Mouse (Mus musculus): ENCODE measurements around the gene Cdc42ep1. TPM values are rescaled to one million over a fixed set of nuclear protein-coding genes. Genes with fewer than 3 reads are reported as not detected.

Gene Cdc42ep1
- total RNA-seq (2021) = 10 to 100 TPM; 55.3 to 59.9 TPM

DNA sequence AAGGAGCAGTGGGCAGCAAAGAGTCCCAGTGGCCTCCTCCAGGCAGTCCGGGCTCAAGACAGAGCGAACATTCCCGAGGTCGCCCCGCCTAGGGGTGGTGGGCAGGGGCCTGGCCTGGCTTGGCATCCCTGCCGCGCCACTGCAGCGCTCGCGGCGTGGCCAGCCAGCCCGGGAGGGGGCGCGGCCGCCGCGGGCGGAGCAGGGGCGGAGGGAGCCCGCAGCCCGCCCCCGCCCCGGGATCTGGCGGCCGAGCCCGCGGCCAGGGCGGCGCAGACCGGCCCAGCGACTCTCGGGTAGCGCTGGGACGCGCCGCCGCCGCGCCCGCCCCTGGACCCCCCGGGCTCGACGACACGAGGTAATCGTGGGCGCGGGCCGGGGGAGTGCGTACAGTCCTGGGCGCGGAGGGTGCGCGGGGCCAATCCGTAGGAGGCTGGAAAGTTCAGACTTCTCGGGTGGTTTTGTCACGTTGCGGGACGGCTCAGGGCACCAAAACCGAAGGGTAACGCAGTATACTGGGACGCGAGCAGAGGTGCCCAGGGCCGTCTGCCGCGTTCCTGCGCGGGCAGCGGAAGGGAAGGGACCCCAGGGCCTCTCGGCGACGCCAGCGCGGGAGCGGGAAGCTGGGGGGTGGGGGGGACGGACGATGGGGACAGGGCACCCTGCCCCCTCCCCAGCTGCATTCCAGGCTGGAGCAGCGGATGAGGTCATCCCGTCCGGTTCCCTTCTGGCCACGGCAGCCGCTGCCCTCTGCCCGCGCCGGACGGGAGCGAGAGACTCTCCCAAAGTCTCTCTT is at the start of gene Cdc42ep1:
Gene Cdc42ep1, plus strand, starts transcription at position 254 of the 793 bp plus-strand sequence.
- DNase-seq = peak; percentile 78

DNA sequence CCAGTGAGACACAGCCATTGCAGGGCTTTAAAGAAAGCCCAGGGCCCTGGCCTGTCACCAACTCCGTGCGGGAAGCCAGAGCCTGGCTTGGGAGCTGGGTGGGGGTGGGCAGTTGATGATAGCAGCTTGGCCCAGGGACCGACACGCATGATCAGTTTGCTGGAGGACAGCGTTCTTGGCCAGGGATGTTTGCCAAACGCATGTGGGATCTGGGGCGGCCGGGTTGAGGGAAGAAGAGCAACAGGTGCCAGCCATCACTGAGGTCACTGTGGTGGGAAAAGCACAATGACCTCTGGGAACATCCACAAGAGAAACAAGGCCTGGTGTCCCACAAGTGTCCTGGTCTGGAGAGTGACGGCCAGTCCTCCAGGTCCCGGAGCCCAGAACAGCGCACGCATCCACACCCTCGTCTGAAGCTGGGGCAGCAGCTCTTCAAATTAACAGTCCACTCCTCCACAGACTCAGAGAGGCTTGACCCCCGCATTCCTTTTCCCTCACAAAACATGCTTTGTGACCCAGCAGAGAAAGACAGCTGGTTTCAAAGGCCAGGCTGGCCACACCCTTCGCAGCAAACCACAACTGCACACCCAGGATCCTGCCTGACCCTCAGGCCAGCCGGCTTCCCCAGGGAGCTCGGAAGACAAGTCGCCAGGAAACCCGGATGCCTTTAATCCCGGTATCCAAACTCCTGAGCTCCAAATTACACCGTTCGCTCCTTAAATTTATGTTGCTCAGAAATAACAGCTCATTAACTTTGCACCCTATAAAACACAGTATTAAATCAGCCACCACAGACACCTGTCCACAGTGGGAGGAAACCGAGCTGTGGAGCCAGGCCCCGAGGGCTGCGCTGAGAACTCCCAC is 46.0 kb upstream of the Cdc42ep1 start:
- peak; percentile 74 for DNase-seq

DNA sequence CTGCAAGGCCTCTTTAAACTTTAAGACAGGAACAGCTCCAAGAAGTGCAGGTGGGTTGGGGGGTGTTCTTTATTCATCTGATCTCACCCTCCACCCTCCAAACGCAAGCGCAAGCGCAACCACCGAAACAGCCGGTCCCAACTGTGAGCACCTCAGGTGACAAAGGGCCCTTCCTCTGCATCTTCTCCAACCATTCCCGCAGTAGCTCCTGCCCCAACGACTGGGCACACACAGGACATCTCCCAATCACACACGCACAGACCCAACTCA is 45.4 kb upstream of the Cdc42ep1 start:
- DNase-seq = no peak

DNA sequence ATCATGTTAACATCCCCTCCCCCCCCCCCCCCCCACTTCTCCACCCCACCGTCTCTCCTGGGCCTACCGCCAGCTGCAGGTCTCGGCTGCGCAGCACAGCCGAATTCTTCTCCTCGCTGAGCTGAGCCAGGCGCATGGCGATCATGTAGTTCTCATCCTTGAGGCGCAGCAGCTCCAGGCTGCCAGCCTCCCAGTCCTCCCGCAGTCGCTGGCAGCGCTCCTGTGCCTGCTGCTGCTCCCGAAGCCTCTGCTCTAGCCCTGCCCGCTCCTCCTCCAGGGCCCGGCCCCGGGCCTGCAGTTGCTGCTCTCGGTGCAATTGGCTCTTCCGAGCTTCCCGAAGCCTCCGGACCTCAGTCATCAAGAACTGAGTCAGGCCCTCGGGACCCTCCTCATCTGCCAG is 43.4 kb upstream of the Cdc42ep1 start:
- no peak for DNase-seq

- DNase-seq = no peak
Measured at GRCm38 (mm10) chr15:78801571-78801970, 40.9 kb upstream of the Cdc42ep1 start.

DNA sequence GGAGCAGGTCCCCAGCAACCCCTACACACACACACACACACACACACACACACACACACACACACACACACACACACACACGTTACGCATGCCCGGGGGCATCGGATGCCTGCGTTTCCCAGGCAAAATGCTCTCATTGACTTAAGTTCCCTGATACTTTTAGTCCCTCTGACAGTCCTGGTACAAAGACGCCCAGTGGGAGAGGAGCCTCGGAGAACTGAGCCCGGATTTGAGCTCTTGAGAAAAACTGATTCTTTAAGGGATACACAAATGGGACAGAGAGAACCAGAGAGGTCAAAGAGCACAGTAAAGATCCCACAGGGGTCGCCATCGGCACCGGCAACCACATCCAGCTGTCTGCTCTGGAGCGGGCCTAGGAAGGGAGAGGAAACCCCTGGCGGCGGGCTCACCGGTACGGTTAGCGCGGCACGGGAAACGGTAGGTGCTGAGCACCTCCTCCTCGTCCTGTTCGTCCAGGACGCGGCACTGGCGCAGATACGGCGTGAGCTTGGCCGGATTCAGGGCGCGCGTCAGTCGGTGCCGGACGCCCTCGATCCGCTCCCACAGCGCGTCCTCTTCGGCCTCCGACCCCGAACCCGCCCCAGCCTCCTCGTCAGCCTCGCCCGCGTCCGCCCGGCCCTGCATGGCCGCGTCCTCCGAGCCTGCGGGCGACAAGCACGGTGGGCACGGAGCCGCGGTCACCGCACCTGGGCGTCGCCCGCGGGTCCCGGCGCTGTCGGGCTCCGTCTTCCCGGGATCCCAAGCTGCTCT is 40.3 kb upstream of the Cdc42ep1 start:
- DNase-seq = peak; percentile 55

- peak; percentile 67 for DNase-seq
Measured at GRCm38 (mm10) chr15:78802776-78803391, 39.5 kb upstream of the Cdc42ep1 start, which contains the start of gene Card10. Card10 (minus strand) TSS chr15:78803042.

DNA sequence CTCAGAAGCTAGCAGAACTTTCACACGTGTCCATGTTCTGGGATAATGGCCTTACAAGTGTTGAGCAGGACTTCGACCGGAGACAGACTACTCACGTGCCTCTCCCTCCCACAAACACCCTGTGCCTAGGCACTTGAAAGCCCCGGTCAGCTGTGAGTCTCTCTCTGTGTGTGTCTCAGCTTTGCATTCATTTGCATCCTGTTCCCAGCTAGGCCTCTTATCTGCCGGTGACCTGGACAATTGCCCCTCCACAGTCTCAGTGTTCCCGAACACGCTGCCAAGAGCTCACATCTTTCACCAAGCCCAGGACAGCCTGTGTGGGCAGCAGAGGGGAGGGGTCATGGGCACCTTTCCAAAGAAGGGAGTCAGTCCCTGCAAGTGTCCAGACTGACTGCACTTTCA is 38.9 kb upstream of the Cdc42ep1 start:
- peak; percentile 68 for DNase-seq

- DNase-seq = no peak
Measured at GRCm38 (mm10) chr15:78804326-78804725, 38.1 kb upstream of the Cdc42ep1 start.

DNA sequence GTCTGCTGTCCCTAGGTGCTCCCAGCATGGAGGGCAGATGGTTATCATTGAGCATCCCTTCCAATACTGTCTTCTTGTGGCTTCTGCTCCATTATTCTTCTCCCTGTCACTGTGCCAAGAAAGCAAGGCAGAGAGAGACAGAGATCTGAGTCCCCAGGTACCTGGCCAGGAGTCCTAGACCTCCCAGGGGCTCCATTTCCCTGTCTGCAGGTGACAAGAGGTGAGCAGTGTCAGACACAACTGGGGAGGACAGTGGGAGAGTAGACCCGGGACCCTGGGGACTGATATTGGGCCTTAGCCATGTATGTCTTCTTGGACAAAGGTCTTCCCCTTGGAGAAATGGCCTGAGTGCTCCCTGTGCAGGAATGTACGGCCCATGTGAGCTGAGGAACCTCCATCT is 37.1 kb upstream of the Cdc42ep1 start:
- no peak for DNase-seq

DNA sequence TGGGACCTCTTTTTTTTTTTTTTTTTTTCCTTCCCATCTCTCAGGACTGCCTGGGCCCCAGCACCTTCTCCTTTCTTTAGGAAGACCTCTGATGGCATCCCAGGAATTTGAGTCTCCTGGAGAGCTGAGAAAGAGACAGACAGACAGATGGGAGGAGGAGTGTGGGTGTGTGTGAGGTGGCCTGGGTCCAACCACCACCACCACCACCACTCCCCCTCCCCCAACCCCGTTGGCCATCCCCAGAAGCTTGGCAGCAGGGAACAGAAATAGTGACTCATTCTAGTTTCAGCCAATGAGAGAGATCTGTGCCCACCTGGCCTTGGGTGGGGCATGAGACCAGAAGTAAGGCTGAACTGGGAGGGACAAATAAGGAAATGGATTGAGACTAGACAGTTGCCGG is 35.8 kb upstream of the Cdc42ep1 start:
- no peak for DNase-seq

DNA sequence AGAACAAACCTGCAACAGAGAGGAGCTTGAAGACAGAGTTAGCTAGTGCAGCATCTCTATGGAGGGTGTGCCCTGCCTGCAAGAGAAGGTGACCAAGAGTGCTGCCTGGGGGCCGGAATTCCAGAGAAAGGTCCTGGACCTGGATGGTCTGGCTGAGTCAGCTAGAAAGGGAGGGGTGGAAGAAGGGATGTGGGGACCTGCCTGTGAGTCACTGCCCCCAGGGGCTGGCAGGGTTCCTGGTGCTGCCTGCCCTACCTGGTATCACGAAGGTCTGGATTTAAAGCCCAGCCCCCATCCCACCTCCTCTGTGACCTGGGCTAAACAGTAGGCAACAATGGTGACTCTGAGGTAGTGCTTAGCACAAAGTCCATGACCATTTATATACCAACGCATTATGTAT is 35.3 kb upstream of the Cdc42ep1 start:
- no peak for DNase-seq

DNA sequence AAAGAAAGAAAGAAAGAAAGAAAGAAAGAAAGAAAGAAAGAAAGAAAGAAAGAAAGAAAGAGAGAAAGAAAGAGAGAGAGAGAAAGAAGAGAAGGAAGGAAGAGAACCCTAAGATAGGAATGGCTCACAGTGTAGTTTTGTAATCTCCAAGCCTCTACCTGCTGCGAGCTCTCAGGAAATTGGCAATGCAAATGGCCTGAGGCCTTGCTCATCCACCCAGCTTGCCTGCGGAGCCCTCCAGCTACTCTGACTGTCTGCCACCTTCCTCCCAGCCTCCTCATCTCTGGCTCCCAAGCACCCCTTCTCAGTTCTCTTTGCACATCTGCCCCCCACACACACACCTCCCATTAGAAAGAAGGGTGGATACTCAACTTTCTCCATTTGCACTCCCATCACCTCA is 33.4 kb upstream of the Cdc42ep1 start:
- no peak for DNase-seq

DNA sequence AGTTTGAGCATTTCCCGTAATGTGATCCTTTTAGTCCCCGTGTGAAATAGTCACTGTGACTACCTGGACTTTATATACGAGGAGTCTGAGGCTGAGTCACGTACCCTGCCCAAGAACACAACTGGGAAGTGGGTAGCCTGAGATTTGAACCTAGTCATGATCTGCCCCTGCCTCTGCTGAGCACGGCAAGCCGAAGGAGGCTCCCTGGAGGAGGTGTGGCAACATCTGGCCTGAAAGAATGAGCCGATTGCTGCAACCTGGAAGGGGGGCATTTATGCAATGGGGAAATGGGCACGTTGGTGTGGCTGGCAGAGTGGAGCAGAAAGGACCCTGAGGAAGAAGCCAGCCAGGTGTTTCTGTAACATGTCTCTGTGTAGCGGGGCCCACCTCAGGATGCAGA is 32.7 kb upstream of the Cdc42ep1 start:
- DNase-seq = no peak

GRCm38 (mm10) chr15:78810146-78810545 is 32.3 kb upstream of the Cdc42ep1 start:
- no peak for DNase-seq

DNA sequence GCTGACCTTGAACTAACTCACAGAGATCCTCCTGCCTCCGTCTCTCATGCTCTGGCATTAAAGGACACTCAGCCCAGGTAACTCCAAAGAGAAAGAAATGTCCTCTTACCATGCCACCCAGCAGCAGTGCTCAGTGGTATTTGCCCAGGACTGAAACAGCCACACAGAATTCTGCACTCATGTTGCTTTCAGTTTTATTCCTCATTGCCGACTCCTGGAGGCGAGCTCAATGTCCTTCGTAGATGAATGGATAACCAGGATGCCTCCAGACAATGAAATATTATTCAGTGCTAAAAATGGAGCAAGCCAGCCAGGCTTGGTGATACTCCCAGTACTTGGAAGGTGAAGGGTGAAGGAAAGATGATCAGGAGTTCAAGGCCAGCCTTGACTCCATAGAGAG is 28.8 kb upstream of the Cdc42ep1 start:
- no peak for DNase-seq

DNA sequence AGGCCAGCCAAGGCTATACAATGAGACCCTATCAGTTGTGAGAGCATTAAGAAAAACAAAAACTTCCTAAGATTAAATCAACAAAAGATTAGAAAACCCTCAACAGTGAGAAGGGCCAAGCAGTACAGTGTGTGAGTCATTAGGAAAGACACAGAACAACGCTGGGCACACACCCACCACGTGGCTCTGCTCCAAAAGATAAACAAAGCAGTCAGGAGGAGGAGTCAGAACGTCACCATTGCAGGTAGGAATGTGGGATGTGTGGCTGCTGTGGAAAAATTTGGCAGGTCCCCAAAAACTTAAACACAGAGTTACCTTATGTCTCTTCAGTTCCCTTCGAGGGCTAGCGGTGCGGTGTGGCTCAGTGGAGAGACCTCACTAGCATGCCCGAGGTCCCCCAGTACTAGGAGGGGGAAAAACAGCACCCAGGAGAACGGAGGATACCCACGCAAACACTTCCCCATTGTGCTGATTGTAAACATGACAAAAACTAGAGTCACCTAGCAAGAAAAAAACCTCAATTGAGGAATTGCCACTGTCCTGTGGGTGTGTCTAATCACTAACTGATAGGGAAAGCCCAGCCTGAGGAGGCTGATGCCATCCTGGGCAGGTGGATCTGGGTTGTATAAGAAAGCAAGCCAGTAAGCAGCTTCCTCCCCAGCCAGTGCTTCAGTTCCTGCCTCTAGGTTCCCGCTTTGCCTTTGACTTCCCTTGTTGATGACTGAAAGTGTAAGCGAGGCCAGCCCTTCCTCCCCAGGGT is 26.9 kb upstream of the Cdc42ep1 start:
- DNase-seq = peak; percentile 55

- no peak for DNase-seq
Measured at GRCm38 (mm10) chr15:78816074-78816391, 26.4 kb upstream of the Cdc42ep1 start.

DNA sequence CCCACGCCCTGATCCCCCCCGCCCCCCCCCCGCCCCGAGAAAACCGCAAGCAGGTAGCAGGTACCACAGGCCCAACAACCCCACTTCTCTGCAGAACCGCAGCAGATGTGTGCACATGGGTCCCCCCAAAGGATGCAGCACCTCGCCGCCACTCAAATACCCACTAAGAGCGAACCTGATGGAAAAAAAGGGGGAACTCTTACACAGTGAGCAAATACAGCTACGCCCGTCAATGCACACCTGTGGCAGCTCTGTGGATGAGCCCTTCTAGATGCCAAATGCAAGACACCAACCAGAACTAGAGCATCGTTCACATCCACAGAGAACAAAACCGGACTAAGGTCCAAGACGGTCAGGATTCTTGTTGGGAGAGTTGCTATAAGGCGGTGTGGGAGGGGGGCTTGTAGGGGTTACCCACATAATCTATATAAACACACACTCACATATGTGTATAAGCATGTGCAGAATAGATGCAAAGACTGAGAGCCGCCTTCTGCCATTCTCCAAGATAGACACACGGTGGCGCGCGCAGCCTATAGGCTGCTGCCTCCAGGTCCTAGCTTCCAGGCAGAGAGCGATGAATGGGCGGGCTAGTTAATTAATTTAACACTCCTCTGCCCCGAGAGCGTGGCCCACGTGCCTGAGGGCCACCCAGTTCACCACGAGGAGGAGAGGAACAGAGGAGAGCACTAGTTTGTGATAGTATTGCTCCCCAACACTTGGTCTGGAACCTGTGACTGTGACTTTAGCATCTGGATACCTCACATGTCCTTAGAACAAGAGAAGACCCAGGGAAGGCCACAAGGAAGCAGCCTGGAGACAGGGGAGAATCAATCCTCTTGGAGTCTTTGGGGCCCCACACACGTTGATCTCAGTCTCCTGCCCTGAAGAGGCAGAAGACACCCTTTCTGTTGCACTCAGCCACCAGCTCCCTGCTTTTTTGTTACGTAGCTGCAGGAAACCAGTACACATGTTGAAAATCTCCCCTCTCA is 15.9 kb upstream of the Cdc42ep1 start:
- peak; percentile 83 for DNase-seq

GRCm38 (mm10) chr15:78828315-78828714 is 14.1 kb upstream of the Cdc42ep1 start:
- DNase-seq = no peak

DNA sequence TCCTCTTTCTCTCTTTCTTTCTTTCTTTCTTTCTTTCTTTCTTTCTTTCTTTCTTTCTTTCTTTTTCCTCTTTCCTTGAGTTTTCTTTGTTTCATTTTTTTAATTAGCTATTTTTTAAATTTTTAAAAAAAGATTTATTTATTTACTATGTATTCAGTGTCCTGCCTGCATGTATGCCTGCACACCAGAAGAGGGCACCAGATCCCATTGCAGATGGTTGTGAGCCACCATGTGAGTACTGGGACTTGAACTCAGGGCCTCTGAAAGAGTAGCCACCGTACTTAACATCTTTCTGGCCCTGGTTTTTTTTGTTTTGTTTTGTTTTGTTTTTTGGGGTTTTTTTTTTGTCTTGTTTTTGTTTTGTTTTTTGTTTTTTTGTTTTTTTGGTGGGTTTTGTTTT is 12.8 kb upstream of the Cdc42ep1 start:
- no peak for DNase-seq
